Mouse (Mus musculus): ENCODE measurements around the gene Sec24c.

Sec24c gene

DNA sequence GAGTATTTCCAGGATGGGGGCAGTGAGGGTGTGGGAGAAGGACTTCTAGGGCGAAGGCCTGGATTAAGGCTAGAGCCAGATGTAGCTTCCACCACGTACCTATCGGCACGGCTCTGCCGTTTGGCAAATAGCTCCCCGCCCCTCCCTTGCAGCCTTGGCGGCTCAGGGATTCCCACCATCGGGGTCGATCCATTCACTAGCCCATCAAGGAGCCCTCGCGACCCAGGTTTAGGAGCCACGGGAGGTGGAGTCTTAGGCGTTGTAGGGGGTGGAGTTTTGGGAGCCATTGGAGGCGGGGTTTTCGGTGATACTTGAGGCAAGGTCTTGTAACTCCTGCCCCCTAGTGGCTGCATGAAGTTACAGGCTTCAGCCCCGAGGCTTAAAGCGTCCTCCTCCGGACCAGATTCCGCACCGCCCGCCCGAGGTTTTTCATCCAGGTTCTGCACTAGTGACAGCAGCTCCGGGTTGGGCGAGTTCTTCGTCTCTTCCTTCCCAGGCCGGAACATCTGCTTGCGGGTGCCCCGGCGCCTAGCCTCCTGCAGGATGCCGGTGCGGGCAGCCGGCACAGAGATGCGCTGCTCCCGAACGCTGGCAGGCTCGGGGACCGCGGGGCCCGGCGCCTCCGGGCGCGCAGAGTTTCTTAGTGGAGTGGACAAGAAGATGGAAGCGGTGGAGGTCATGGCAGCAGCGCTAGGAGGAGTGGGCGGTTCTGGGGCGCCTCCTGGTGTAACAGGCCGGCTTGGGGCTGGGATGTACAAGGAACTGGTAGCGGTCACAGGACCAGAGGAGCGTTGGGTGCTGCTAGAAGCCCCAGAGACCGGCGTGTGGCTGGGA, 13.1 kb upstream of the Sec24c start:
- peak; percentile 91 to 95 for DNase-seq

GRCm38 (mm10) chr14:20661661-20662331, 12.3 kb upstream of the Sec24c start:
- DNase-seq = peak; percentile 14 to 33

DNA sequence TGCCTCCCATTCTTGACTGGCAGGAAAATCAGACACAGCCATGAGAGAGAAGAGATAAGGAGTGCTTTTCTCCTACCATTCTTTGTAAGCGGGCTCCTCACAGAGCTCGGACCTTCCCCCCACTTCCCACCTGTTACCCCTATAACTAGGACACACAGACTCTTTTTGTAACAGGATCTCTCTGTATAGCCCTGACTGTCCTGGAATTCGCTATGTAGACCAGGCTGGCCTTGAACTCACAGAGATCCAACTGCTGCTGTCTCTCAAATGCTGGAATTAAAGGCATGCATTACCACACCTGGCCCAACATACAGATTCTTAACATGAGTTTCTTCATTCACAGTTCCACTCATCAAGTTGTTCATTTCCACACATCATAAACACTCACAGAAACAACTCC, 11.4 kb upstream of the Sec24c start:
- peak in 1 of 2 experiments; percentile 4 for DNase-seq

- peak in 1 of 2 experiments; percentile 6 for DNase-seq
Measured at GRCm38 (mm10) chr14:20663601-20664000, 10.5 kb upstream of the Sec24c start.

GRCm38 (mm10) chr14:20664436-20664835, 9.7 kb upstream of the Sec24c start:
- no peak for DNase-seq

DNA sequence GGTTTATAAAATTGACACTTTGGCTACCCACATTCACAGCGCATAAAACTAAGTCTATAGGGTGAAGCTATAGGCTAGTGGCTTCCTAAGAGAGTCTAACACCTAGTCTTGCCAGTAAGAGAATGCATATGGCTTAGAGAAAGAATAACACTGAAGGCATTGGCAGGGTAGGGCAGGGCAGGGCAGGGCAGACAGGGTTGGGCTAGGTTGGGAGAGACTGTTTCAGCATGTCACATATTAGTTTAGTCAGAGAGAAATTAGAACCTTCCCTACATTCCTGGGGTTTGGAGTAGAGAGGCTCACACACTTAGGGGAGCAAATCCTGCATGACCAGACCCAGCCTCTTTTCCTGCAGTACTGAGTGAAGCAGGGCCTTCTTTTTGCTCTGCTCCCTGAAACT, 6.6 kb upstream of the Sec24c start:
- no peak for DNase-seq

DNA sequence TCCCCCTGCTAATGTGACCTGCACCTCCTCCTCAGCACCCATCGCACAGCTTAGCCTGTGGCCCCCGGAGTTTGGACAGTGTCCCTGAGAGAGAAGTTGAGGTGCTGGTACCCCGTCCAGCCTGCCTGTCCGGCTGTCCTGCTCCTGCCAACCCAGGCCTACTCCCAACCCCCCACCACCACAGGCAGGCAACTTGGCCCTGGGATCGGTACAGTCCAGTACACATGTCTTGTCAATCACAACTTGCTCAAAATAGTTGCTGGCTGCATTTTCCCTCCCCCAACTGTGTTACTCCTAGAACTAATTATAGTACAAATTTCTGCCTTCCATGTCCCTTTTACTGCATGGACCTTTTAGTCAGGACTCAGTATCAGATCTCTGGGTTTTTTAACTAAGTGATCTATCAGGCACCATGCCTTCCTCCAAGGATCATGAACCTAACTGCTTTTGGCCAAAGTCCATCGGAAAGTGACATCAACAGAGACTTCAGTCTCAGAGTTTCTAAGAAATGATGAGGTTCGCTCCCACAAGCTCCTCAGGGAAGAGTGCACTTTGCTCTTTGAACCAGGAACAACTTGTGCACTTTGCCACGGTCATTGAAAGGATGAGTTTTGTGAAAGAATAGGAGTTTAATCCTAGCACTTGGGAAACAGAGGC, 5.8 kb upstream of the Sec24c start, which contains the start of gene Synpo2l:
Gene Synpo2l (minus strand): TSS at position 201 of the 657 bp plus-strand sequence.
- no peak for DNase-seq

DNA sequence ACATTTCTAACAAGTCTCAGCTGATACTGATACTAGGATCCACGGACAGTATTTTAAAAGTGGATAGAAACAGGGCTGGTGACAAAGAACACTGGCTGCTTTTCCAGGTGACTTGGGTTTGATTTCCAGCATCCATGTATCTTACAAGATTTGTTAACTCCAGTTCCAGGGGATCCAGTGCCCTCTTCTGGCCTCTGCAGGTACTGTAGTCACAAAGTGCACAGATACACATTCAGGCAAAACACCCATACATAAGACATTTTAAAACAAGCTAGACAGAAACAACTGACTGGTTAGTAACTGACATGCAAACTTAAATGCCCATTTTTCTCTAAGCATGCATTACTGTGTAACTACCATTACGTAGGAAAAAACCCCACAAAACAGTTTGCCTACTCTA, 1.1 kb upstream of the Sec24c start:
- peak in 1 of 2 experiments; percentile 47 for DNase-seq

- DNase-seq = no peak
Measured at GRCm38 (mm10) chr14:20673735-20674063, 409 bp upstream of the Sec24c start.

DNA sequence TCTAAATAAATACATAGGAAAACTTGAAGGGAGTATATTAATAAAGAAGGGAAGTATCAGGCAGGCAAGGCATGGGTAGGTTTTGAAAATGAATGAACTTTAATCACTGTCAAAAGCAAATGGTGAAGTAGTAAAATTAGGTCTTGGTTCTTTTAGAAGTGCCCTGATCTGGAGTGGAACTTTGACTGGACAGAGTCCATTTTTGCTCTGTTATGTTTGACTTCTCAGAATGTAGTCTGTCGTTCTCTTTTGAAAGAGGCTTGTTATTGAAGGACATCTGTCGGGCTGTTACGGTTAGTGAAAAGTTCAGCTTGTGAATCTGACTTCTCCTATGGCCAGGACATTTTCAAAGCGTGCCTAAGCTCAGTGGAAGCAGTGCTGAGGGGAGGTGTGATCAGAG, 3.8 kb downstream of the Sec24c start:
- no peak for DNase-seq

GRCm38 (mm10) chr14:20681742-20682141, 7.6 kb downstream of the Sec24c start:
- no peak for DNase-seq

GRCm38 (mm10) chr14:20682498-20682897, 8.4 kb downstream of the Sec24c start:
- DNase-seq = peak in 1 of 2 experiments; percentile 22

DNA sequence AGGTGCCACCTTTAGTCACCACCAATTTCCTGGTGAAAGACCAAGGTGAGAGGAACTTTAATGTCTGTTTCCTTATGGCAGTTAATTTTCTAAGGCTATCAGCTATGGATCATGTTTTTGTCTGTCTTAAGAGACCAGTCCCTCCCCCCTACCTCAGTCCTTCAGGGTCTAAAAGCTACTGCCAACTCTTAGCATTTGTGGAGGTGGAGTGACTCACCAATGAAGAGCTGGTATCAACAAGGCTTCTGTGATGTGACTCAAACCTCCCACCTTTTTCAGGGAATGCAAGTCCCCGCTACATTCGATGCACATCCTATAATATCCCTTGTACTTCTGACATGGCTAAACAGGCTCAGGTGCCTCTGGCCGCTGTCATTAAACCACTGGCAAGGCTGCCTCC, 12.5 kb downstream of the Sec24c start:
- no peak for DNase-seq

DNA sequence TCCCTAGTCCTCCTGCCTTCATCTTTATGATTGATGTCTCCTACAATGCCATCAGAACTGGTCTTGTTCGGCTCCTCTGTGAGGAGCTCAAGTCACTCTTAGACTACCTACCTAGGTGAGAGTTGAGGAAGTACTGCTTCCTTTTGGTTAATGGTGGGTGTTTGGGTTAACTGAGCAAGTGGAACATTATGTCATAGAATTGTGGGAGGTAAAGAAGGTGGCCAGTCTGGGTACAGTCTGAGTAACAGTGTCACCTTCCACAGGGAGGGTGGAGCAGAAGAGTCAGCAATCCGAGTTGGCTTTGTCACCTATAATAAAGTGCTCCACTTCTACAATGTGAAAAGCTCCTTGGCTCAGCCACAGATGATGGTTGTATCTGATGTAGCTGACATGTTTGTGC, 14.9 kb downstream of the Sec24c start:
- no peak for DNase-seq

DNA sequence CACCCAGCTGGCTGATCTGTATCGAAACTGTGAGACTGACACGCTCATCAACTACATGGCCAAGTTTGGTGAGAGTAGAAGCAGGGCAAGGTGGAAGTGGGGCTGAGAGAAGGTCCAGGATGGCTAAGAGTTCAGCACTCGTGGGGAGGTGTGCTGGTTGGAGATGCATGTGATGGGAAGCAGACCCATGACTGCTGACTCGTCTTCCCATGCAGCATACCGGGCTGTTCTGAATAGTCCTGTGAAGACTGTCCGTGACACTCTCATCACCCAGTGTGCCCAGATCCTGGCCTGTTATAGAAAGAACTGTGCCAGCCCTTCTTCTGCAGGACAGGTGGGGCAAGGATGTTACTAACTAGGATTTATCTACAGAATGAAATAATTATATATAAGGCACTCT, 17.7 kb downstream of the Sec24c start:
- no peak for DNase-seq

GRCm38 (mm10) chr14:20693589-20694101, 19.5 kb downstream of the Sec24c start:
- DNase-seq = no peak

GRCm38 (mm10) chr14:20694185-20694883, 20.2 kb downstream of the Sec24c start:
- DNase-seq = peak in 1 of 2 experiments; percentile 36

DNA sequence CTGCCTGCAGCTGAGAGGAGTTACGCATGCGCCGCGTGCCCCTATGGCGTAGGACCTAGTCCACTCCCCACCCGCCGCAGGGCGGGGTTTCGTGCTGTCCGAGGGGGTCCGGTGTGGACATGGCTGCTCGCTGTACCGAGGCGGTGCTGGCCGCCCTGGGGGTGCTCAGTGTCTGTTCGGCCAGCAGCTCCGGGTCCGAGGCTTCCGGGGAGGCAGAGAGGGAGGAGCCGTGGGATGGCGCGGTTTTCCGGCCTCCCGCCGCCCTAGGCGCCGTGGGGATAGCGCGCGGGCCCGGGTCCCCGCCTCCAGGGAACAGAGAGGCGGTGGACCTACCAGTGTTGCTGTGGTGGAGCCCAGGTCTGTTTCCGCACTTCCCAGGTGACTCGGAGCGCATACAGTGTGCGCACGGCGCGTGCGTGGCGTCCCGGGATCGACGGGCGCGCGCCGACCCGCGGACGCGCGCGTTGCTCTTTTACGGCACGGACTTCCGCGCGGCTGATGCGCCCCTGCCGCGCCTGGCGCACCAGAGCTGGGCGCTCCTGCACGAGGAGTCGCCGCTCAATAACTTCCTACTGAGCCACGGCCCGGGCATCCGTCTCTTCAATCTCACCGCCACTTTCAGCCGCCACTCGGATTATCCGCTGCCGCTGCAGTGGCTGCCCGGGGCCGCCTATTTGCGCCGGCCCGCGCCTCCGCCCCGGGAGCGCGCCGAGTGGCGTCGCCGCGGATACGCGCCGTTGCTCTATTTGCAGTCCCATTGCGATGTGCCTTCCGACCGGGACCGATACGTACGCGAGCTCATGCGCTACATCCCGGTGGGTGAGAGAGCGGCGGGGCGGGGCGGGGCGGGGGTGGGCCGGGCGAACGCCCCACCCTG, 21.0 kb downstream of the Sec24c start, which contains the start of gene Fut11:
Gene Fut11 (plus strand): TSS at position 85 of the 877 bp plus-strand sequence.
- DNase-seq = peak; percentile 90 to 93

- no peak for DNase-seq
Measured at GRCm38 (mm10) chr14:20695761-20696520, 21.8 kb downstream of the Sec24c start.

GRCm38 (mm10) chr14:20696986-20697385, 22.9 kb downstream of the Sec24c start:
- DNase-seq = peak; percentile 53 to 69

DNA sequence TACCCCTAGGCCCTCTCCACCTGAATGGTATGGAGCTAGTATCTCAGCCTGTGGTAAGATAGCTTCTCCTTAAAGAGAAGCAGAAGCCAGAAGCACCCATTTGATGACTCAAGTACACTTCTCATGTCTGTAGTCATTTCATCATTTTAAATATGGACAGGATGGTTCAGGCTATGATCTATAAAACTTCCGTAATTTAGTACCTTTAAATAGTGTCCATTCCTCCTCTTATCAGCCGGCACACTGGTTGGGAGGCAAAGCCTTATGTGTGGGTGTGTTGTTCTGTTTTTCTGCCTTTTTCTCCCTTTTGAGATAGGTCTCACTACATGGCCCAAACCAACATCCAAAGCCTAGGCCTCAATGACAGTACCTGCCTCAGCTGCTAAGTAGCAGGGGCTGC, 24.4 kb downstream of the Sec24c start:
- DNase-seq = no peak

Measured in lung, postnatal 4 days (tissue).